In genomic region chr14:44979887-44980286, GRCm38 (mm10) we compare ENCODE assay signal across 9 mouse cellular contexts. TPM values are rescaled to one million over a fixed set of nuclear protein-coding genes. Genes with fewer than 3 reads are reported as not detected.
DNase-seq lines count a peak whose midpoint lies in the region; ATAC-seq and TF ChIP-seq lines count a peak whose summit lies in the region.
"Had no signal": no experiment of that assay in that cellular context is flagged by ENCODE, and none has a peak within 500 bp of the region (broad histone marks: within the 10 kb centered on the region; RNA-seq: fewer than 3 reads in every experiment).

No protein-coding gene starts in this region.

- no peaks in the 10 kb centered on the region for H3K9me3 ChIP-seq in intestine, postnatal 0 days (ENCODE audit: control insufficient read depth)
- H3K9me3 ChIP-seq in intestine, embryonic 16.5 days (ENCODE audit: control insufficient read depth, low read length), result no peaks in the 10 kb centered on the region
- H3K9me3 ChIP-seq: embryonic facial prominence, embryonic 13.5 days had no signal

- no peak overlapping the region for H3K9ac ChIP-seq in intestine, postnatal 0 days (ENCODE audit: low read depth, low read length)
- no peak overlapping the region for H3K9ac ChIP-seq in intestine, embryonic 16.5 days (ENCODE audit: low read depth, low read length)
- H3K9ac ChIP-seq: embryonic facial prominence, embryonic 13.5 days had no signal

- H3K36me3 ChIP-seq in intestine, postnatal 0 days (ENCODE audit: control insufficient read depth, insufficient read depth), result no peaks in the 10 kb centered on the region
- no peaks in the 10 kb centered on the region for H3K36me3 ChIP-seq in intestine, embryonic 16.5 days (ENCODE audit: control insufficient read depth, insufficient read depth, low read length)
- H3K36me3 ChIP-seq: embryonic facial prominence, embryonic 13.5 days had no signal

- no peak for ATAC-seq in intestine, postnatal 0 days
- ATAC-seq in intestine, embryonic 16.5 days, result no peak
- ATAC-seq in granulocyte monocyte progenitor cell, adult 5-6 weeks (replicated peaks; ENCODE audit: poor library complexity, severe bottlenecking), result peak; percentile 87

- no peak overlapping the region for H3K4me2 ChIP-seq in intestine, postnatal 0 days (replicated peaks; ENCODE audit: low read depth)
- no peak overlapping the region for H3K4me2 ChIP-seq in intestine, embryonic 16.5 days (ENCODE audit: low read depth, low read length)
- H3K4me2 ChIP-seq: embryonic facial prominence, embryonic 13.5 days had no signal

- H3K27ac ChIP-seq in intestine, postnatal 0 days (ENCODE audit: low read depth, low read length), result no peak overlapping the region
- no peak overlapping the region for H3K27ac ChIP-seq in intestine, embryonic 16.5 days (ENCODE audit: low read length)
- H3K27ac ChIP-seq: embryonic facial prominence, embryonic 13.5 days had no signal

- intact Hi-C loops in left cerebral cortex, postnatal 10 days (cut with DNase I), result loop anchor here (1.0 to 10.0 kb wide), 2 partner anchors 125 to 162 kb away; partner anchors contain the start of gene Ptgdr

- peak; percentile 16 for DNase-seq in urinary bladder, postnatal 14 days (ENCODE audit: low spot score)
- no peak for DNase-seq in urinary bladder, postnatal 4 days (ENCODE audit: low spot score in 2 of 2)
- DNase-seq in thymus, postnatal 4 days, result peak; percentile 36
- DNase-seq in gastrocnemius, adult 8-10 months (ENCODE audit: low spot score in 2 of 2), result no peak
- no peak for DNase-seq in left cerebral cortex, postnatal 10 days (ENCODE audit: extremely low spot score in 1 of 2, low spot score in 2 of 2)

- H3K4me1 ChIP-seq in intestine, postnatal 0 days (replicated peaks; ENCODE audit: control insufficient read depth, insufficient read depth, low read length), result no peaks in the 10 kb centered on the region
- H3K4me1 ChIP-seq in intestine, embryonic 16.5 days (ENCODE audit: control insufficient read depth, insufficient read depth, low read length), result no peaks in the 10 kb centered on the region
- H3K4me1 ChIP-seq: embryonic facial prominence, embryonic 13.5 days had no signal

- WGBS in intestine, postnatal 0 days, result 23% methylated on average over 3 of the region's 3 CpGs
- 37% methylated on average over 3 of the region's 3 CpGs for WGBS in intestine, embryonic 16.5 days

- peak; percentile 67 for TF ChIP-seq CTCF in intestine, postnatal 0 days (IDR thresholded peaks at IDR 0.05; ENCODE audit: low read depth)

- H3K4me3 ChIP-seq in intestine, postnatal 0 days (ENCODE audit: low read depth, low read length), result no peak overlapping the region
- no peak overlapping the region for H3K4me3 ChIP-seq in intestine, embryonic 16.5 days (ENCODE audit: low read length)
- H3K4me3 ChIP-seq: embryonic facial prominence, embryonic 13.5 days had no signal

- no peaks in the 10 kb centered on the region for H3K27me3 ChIP-seq in intestine, postnatal 0 days (replicated peaks; ENCODE audit: control insufficient read depth, insufficient read depth, low read length)
- no peaks in the 10 kb centered on the region for H3K27me3 ChIP-seq in intestine, embryonic 16.5 days (replicated peaks; ENCODE audit: control insufficient read depth, insufficient read depth, low read length)
- H3K27me3 ChIP-seq: embryonic facial prominence, embryonic 13.5 days had no signal

RNA-seq across cellular contexts. Expression of gene Ptger2, which starts 8.1 kb away (rescaled TPM):
- polyA plus RNA-seq in intestine, postnatal 0 days (2015; fragmentation: Nextera tagmentation; extraction: Ambion mirVana), result 1.5 and 1.6 TPM in 2 replicates
- 1.3 and 1.5 TPM in 2 replicates for polyA plus RNA-seq in intestine, embryonic 16.5 days (2015; fragmentation: Nextera tagmentation; extraction: Ambion mirVana)
- total RNA-seq in granulocyte monocyte progenitor cell, adult 5-6 weeks (2014; fragmentation: Nextera tagmentation), result 5.2 and 5.4 TPM in 2 replicates
- 3.1 and 3.5 TPM in 2 replicates for total RNA-seq in granulocyte monocyte progenitor cell, adult 5-6 weeks (2017)
- total RNA-seq in gastrocnemius, adult 8-10 months (2022), result under 1 TPM in 2 of 4 experiments, not detected in 2; 0.07 to 0.19 TPM
- total RNA-seq in left cerebral cortex, postnatal 10 days (2021), result under 1 TPM; 0.57 to 0.66 TPM

Comparison
In these comparisons a context has a peak if more than half of its experiments do, and no peak if none do; other contexts are left out.
1. DNase-seq: peak in urinary bladder, postnatal 14 days (single experiment) and thymus, postnatal 4 days (single experiment); none in urinary bladder, postnatal 4 days (0 of 2), gastrocnemius, adult 8-10 months (0 of 2) and left cerebral cortex, postnatal 10 days (0 of 2).